Mouse (Mus musculus): Measurements from ENCODE around the gene Abi3.
"Not testable (repeated sequence)": the region's sequence is repeated elsewhere in the genome, so short reads cannot be mapped to it uniquely, and the experiment has no call there.

Gene Abi3

GRCm38 (mm10) chr11:95842074-95842681 lies at the start of gene Abi3:
Abi3 (minus strand) TSS chr11:95842476.
- DNase-seq (ENCODE audit: low spot score in 2 of 2) = peak; percentile 45 to 71

- no peak for DNase-seq (ENCODE audit: low spot score in 2 of 2)
Measured at GRCm38 (mm10) chr11:95890462-95891051, 48.3 kb upstream of the Abi3 start.

GRCm38 (mm10) chr11:95879861-95880260 lies 37.6 kb upstream of the Abi3 start:
- DNase-seq (ENCODE audit: low spot score in 2 of 2) = not testable (repeated sequence)

GRCm38 (mm10) chr11:95876296-95876695 lies 34.0 kb upstream of the Abi3 start:
- DNase-seq (ENCODE audit: low spot score in 2 of 2) = peak; percentile 50 to 61

DNA sequence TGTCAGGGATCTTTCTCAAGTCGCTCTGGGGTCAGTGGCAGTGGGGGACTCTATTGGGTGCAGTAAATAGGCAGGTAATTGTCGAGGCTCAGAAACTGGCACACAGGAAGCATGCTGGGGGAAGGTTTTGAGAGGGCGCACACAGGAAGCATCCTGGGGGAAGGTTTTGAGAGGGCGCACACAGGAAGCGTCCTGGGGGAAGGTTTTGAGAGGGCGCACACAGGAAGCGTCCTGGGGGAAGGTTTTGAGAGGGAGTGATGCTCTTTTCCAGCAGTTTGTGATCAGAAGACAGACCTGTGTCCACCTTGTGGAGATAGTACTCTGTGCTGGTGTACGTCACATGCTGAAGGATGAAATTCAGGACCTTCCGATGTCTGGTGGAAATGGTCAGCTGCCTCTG lies 33.5 kb upstream of the Abi3 start:
- peak; percentile 10 to 33 for DNase-seq (ENCODE audit: low spot score in 2 of 2)

DNA sequence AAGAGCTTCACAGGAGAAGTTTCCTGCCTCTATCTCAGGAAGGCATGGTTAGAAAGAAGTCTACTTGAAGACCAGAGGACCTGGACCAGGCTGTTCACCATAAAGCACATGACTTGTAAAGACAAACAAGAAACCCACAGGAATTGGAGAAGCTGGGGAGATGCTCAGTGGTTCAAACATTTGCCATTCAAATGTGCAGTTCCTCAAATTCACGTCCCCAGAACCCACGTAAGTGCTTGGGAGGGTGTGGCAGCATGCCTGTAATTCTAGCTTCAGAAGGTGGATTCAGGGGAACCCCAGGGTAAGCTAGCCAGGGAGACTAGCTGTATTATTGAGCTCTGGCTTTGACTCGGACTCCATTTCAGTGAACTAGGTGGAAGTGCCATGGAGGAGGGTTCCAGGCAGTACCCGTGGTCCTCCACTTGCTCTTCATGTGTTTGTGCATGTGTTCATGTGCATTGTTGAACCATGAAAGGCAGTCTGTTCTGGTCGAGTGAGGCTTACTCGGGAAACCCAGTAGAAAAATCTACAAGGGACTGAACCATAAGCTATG lies 27.7 kb upstream of the Abi3 start:
- peak in 1 of 2 experiments; percentile 37 for DNase-seq (ENCODE audit: low spot score in 2 of 2)

- DNase-seq (ENCODE audit: low spot score in 2 of 2) = no peak
Measured at GRCm38 (mm10) chr11:95869442-95869841, 27.2 kb upstream of the Abi3 start.

DNA sequence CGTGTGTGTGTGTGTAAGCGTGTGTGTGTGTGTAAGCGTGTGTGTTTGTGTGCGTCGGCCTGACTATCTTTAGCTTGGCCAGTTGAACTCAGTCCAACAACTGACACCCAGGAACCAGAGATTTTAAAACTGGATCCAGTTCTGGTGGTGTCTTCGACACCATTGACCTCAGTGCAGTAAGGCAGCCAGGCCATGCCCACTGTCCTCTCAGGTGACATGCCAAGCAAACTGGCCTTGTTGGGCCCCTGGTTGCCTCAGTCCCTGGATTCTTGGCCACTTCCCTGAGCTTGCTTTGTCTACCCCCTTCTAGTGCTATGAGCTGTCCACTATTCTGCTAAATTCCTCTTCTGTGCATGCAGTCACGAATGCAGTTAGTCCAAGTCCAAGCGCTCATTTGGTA lies 19.1 kb upstream of the Abi3 start:
- no peak for DNase-seq (ENCODE audit: low spot score in 2 of 2)

DNA sequence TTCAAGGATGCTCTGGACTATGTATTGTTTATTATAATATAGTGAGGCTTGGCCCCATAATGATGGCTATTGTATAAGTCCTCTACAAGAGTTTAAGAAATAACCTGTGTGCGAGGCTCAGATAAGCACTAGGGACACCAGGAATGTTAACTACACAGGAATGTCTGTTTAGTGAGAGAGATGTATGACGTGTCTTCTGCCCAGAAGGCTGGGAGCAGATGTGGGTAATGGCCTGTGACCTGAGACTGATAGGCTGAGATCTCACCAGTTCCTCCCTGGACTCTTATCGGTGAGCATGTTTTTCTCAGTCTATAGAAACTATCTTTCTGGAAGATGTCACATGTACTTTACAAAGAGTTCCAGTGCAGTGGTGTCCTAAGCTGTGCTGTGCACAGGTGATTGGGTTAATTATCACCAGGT lies 17.8 kb upstream of the Abi3 start:
- DNase-seq (ENCODE audit: low spot score in 2 of 2) = no peak

DNA sequence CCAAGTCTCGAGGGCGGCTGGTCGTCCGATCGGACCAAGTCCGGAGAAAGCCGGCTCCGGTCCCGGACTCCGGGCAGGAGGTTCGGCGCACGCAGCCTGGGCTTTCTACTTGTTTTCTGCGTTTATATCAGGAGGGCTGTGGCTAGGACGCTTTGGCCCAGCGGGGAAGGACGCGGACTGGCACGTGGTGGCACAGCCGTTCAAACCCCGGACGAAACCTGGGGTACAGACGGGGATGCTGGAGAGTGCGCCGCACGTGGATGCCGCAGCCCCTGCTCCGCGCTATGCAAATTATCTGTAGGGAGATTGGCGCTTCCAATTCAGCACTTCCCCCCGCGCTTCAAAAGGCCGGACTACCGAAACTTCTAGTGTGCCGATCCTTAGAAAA lies 17.2 kb upstream of the Abi3 start:
- DNase-seq (ENCODE audit: low spot score in 2 of 2) = peak in 1 of 2 experiments; percentile 60

DNA sequence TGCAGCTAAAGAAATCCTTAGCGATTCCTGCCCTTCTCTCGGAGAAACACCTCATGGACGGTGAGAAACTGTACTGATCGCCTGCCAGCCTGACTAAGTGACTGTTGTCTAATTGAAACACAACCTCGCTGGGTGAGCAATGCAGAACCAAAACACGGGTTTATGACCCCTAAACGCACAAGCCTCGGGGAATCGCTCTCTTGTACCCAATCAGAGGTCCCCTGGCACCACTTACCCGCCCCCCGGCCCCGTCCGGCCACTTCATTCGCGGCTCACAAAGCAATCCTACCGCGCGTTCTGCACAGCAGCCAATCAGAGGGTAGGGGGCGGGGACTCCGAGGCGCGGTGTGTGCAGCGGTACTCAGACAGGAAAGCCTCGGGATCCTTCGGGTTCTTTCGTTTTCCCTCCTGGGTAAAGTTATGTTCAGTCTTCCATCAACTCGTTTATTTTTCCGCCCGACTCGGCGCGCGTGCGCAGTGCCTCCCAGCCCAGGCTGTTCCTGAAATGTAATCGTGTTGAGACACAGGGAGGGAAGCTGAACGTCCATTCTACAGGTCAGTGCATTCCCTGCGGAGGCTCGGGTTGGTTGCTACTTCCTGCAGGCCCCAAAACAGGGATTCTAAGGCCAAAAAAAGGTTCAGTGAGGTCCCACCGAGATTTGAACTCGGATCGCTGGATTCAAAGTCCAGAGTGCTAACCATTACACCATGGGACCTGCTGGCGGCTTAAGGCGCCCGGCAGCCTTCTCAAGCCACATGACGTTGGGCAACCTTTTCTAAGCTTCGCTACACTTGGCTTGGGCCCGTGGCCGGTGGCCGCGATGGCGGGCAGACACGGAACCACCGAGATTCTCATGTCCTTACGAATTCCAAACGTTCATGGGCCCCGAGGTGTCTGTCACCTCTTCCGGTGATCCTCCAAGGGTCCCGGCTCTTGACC lies 16.5 kb upstream of the Abi3 start:
- DNase-seq (ENCODE audit: low spot score in 2 of 2) = peak; percentile 96

- DNase-seq (ENCODE audit: low spot score in 2 of 2) = no peak
Measured at GRCm38 (mm10) chr11:95857716-95858527, 15.6 kb upstream of the Abi3 start.

DNA sequence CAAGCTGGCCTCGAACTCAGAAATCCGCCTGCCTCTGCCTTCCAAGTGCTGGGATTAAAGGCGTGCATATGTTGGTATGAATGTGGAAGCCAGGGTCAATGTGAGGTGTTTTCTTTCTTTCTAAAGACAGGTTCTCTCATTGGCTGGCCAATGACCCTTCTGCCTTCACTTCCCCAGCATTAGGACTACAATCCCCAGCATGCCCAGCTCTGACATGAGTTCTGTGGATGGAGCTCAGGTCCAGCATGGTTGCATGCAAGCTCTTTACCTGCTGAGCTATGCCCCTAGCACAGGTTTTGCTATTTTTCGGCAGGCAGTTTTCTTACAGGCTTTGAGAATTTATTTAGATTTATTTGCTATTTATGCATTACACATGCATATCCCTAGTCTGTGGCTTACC lies 15.0 kb upstream of the Abi3 start:
- DNase-seq (ENCODE audit: low spot score in 2 of 2) = no peak

DNA sequence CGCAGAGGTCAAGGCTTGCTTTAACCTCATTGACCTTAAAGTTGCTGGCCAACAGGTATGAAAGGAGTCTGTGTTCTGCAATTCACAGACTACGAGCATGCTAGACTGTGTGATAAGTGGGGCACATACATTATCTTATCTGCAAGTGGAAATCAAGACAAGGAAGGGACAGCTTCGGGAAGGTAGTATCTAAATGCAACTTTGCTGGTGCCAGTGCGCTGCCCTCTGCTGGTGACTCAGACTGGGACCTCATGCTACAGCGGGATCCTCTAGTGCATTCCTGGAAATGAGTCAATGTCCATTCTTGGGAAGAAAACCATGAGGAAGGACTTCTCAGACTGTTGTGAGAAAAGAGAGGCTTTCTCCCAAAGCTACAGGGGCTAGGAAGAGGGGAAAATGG lies 11.4 kb upstream of the Abi3 start:
- peak; percentile 47 to 68 for DNase-seq (ENCODE audit: low spot score in 2 of 2)

GRCm38 (mm10) chr11:95850898-95851297 lies 8.6 kb upstream of the Abi3 start:
- DNase-seq (ENCODE audit: low spot score in 2 of 2) = no peak

GRCm38 (mm10) chr11:95844935-95845334 lies 2.7 kb upstream of the Abi3 start:
- DNase-seq (ENCODE audit: low spot score in 2 of 2) = no peak

GRCm38 (mm10) chr11:95843421-95843950 lies 1.2 kb upstream of the Abi3 start:
- no peak for DNase-seq (ENCODE audit: low spot score in 2 of 2)

- no peak for DNase-seq (ENCODE audit: low spot score in 2 of 2)
Measured at GRCm38 (mm10) chr11:95842953-95843352, 677 bp upstream of the Abi3 start.

DNA sequence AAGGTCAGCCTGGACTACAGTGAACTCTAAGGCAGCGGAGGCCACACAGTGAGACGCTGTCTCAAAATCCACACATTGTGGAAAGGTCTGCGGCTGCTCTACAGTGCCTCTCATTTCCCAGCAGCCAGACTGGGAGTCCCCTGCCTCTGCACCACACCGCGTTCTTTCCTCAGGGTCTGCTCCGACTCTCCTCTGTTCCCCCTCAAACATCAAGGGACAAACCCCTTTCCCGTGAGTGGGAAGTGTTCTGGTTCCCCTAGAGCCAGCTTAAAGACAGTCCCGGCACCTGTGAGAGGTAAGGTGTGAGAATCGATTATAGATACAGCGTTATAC lies 812 bp downstream of the Abi3 start:
- no peak for DNase-seq (ENCODE audit: low spot score in 2 of 2)

DNA sequence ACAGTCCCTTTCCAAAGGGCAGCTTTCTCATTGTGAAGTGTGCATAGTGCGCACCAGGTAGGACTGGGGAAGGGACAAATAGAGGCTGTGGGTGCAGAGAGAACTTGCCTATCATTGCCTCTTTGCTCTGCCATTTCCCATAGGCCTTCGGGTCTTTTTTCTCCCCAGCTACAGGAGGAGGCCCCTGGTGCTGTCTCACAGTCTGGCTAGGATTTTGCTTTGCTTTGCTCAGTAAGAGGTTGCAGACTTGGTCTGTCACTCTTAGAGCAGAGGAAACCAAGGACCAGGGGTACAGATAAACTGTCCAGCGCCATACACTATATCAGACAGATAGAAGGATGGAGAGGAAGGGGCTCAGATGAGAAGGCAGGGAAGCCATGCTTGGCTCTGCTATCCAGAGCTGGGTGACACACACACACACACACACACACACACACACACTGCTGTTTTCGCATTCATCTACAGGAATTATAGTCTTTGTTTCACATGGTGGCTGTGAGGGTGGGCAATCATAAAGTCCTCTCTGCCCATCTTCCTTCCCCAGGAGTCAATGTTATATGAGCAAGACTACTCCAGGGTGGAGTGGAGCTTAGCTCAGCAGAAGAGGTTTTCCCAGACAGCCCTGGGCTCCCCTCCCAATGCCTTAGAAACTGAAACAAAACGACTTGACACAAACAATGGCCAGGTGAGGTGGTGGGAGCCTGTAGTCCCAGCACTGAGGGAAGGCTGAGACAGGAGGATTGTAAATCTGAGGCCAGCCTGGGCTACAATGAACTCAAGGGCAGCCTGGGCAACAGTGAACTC lies 1.4 kb downstream of the Abi3 start:
- DNase-seq (ENCODE audit: low spot score in 2 of 2) = no peak
